Mouse (Mus musculus): ENCODE data around the gene Iqck.

DNA sequence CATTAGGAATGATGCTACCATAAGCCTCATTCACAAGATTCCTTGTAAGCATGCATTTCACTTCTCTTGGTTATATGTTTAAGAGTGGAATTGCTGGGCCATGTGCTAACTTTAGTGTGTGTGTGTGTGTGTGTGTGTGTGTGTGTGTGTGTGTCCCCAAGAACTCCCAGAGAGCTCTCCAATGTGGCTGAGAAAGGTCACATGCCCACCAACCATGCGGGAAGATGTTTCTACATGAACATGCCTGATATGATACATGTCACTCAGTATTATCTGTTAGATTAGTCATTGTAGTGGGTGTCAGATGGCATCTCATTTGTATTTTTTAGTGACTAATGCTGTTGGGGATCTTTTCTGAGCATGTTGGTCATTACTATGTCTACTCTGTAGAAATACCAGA is 99.4 kb downstream of the Iqck start:
- TF ChIP-seq CHD2 (IDR thresholded peaks at IDR 0.05; ENCODE audit: low read depth, low read length) (no peak), HCFC1 (IDR thresholded peaks at IDR 0.05; ENCODE audit: borderline replicate concordance, insufficient read depth, low read length) (no peak), MAFK (IDR thresholded peaks at IDR 0.05; ENCODE audit: insufficient read depth, low read depth, low read length) (no peak), ZC3H11A (IDR thresholded peaks at IDR 0.05; ENCODE audit: borderline replicate concordance, low read depth, low read length) (no peak)

Data from ES-E14 (cell line).